Mouse (Mus musculus): Measurements from ENCODE around the gene Kif17.

DNA sequence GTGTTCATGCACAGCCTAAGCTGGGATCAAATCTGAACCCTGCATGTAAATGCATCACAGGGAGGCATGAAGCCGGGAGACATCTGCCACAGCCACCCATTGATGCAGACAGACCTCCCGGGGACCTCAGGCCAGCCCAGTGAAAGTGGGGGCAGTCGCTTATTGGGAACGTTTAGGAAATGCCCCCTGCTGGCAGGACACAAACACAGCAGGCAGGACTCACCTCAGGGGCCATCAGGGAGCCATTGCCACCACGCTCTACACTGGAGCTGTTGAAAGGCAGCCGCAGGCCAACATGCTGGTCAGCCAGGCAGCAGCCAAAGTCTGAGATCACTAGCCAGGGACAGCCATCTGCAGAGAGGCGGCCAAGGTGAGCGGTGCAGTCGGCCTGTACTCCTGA is 65.5 kb downstream of the Kif17 start:
- TF ChIP-seq EP300 (IDR thresholded peaks at IDR 0.05; ENCODE audit: low read depth) (no peak), CTCF (IDR thresholded peaks at IDR 0.05; ENCODE audit: low read depth) (peak; percentile 43)
